Mouse (Mus musculus) skeletal muscle tissue, adult 2 months (tissue): ENCODE data around the gene Slc34a1.
A peak's percentile ranks its signal among the peaks of the same experiment; 100 is the strongest.

ENCODE experiments used
- DNase-seq: peaks from one replicate; pipeline ENCODE4 v3.0.0-alpha.2; 2012; ENCODE audit warnings: low read depth, low spot score

Gene Slc34a1

GRCm38 (mm10) chr13:55443799-55444285 is 45.9 kb downstream of the Slc34a1 start:
- no peak for DNase-seq

DNA sequence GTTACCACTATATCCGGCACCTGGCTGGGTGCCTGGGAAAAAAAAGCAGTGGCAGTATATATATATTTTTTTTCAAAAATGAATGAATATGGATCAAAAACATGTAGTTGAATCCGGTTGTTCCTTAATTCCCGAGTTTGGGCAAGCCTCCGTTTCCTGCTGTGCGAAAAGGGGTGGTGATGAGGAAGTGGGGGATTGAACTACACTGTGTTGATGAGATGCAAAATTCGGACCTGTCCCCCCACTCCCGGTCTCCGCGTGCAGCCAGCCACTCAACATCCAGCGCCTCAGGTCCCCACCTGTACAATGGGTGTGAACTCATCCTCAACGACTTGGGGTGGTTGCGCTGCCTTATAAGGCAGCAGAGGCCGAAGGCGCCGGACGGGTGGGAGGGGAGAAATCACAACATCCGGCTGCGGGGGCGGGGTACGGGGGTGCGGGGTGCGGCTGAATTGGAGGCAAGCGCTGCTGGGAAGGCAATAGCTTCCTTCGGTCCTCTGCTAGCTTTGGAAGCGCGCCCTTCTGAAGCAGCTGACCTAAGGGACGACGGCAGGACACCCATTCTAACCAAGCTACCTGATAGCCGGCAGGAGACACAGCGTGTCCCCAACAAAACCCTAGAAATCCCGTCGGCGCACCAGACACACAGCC is 46.4 kb downstream of the Slc34a1 start:
- DNase-seq = no peak

DNA sequence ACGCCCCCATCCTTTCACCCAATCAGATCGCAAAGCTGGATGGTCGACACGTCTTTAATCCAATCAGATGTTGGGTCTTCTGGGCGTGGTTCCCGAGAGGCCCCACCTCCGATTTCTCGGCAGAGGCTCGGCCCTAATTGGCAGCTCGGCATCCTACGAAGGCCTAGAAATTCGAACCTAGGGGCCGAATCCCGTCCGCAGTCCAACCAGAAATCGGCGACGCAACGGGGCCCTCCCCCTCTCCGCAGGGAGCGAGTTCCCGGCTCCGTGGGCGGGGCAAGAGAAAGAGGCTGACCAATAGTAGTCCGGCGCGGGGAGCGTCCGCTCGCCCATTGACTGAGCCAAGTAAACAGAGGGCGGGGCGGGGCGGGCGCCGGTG is 46.9 kb downstream of the Slc34a1 start, which contains the start of gene Grk6:
Gene Grk6 (plus strand): TSS at position 136 of the 379 bp plus-strand sequence.
- peak; percentile 99 for DNase-seq

DNA sequence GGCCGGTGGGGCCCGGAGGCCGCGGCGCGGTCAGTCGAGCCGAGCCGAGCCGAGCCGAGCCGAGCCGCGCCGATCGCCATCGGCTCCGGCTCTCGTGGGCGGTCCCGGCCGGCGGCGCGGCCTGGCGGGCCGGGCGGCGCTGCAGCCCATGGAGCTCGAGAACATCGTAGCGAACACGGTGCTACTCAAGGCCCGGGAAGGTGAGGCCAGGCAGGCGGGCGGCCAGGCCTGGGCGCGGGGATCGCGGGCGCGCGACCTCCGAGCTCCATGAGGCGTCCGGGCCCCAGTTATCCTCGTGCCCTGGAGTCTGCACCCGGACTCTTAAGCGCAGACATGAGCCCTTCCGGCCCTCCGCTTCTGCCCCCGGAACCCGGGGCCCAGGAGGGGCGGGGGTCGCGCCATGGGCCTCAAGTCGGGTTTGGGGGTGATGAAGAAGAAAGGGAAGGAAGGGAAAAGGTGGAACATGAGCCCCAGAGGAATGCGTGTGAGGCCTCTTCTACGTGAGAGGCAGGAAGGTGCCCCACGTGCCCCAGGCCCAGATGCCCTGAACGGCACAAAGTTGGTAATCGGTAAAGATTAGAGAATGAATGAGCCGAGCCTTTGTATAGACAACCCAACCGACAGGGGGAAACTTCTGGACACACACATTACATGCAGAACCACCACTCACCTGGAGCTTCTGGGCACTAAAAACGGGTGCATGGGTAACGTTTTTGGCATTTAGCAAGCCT is 47.5 kb downstream of the Slc34a1 start:
- DNase-seq = no peak

DNA sequence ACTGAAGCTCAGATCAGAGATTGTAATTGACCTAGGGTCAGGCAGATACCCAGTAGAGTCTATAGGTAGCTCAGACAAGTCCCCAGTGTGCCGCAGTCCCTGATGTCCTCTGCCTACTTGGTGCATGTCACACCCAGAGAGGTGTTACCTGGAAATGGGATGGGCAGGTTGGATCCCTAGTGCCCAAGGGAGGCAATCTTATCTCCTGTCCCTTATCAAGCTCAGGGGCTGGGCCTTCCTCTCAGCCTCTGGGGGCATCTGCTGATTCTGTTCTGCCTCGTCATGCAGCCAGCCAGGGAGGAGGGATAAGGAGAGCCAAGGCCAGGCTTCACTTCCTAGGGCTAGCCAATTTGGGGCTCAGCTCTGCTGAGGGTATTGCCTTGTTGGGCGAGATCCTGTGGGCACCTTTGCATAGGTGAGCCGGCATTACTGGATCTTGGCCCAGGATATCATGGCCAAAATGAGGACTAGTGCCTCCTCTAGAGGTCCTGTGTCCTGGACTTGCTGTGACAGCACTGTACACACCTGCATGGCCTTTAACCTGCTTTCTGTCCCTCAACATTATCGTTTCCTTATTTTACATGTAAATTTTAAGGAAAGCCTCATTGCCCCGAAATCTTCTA is 48.6 kb downstream of the Slc34a1 start:
- no peak for DNase-seq

DNA sequence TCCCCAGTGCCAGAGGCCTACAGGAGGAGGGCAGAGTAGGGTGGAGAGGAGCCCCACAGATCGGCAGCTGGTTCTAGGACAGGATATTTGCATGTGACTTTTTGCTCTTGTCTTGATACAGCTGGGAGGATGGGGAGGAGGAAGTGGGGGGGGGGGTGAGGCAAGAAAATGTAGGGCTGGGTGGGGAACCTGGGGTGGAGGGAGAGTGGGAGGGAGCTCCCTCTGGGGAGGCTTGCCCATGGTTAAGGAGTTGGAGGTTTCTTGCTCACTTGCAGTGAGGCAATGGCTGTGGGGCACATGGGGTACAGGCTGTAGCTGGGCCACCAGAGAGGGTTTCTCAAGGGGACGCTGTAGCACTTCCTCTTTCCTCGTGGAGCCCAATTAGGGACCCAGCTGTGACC is 49.6 kb downstream of the Slc34a1 start:
- DNase-seq = no peak

DNA sequence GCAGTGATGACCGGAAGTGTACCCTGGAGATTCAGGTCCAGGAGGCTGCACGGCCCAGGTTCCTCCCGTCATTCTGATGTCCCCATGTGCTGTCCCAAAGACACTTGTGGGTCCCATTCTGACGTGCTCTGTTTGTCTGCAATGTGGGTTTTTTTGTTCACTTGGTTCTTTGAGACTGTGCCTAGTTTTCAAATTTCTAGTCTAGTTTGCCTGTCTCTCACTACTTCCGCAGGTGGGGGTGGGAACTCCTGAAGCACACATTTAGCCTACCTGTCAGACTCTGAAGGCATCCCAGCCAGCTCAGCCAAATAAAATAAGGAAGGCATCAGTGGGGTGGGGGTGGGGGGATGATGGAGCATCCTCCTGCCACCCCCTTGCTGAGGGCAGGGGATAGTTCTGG is 50.1 kb downstream of the Slc34a1 start:
- DNase-seq = no peak

- DNase-seq = no peak
Observed at GRCm38 (mm10) chr13:55449205-55449604, 51.2 kb downstream of the Slc34a1 start.

DNA sequence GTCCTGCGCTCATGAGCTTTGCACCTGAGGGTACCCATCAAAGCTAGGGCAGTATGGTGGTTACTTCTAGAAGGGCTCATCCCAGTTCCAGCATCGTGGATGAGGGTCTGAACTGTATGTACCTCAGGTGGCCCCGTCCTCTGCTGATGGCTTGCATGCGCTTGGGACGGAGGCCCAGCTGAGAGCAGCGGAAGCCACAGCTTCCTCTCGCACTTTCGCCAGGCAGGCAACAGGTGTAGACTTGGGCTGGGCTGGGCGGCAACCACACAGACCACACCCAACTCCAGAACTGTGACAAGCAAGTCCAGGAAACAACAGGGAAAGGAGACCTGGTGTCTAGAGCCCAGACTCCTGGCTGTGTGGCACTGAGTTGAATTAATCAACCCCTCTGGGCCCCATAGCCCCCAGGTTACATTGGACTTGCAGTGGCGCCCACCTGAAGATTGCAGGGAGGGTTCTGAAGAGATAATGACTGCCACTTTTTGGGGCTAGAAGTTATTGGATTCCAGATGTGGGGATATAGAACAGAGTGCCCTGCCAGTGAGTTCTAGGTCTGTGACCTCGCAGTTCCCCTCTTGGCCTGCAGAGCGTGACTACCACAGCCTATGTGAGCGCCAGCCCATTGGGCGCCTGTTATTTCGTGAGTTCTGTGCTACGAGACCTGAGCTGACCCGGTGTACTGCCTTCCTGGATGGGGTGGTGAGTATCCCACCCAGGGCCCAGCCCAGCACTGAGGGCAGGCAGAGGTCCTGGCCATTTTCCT is 51.9 kb downstream of the Slc34a1 start:
- DNase-seq = no peak

GRCm38 (mm10) chr13:55450511-55450980 is 52.6 kb downstream of the Slc34a1 start:
- peak; percentile 95 for DNase-seq

DNA sequence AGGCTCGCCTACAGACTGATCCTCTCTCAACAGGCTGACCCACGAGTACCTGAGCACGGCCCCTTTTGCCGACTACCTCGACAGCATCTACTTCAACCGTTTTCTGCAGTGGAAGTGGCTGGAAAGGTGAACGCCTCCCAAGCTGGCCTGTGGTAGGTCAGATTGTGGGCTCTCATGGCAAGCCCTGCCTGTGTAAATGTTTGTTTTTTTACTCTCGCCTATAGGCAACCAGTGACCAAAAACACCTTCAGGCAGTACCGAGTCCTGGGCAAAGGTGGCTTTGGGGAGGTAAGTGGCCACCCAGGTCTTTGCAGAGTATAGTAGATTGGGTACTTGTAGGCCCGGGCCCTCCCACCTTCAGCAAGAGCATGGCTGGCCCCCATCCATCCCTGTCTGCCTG is 53.3 kb downstream of the Slc34a1 start:
- DNase-seq = no peak

- no peak for DNase-seq
Observed at GRCm38 (mm10) chr13:55451785-55452549, 54.0 kb downstream of the Slc34a1 start.

- DNase-seq = no peak
Observed at GRCm38 (mm10) chr13:55462965-55463364, 65.0 kb downstream of the Slc34a1 start.

GRCm38 (mm10) chr13:55463399-55464026 is 65.5 kb downstream of the Slc34a1 start:
- DNase-seq = no peak

GRCm38 (mm10) chr13:55464027-55464884 is 66.3 kb downstream of the Slc34a1 start, which contains the start of gene Prr7:
TSS of gene Prr7 (plus strand) at chr13:55464267.
- no peak for DNase-seq

DNA sequence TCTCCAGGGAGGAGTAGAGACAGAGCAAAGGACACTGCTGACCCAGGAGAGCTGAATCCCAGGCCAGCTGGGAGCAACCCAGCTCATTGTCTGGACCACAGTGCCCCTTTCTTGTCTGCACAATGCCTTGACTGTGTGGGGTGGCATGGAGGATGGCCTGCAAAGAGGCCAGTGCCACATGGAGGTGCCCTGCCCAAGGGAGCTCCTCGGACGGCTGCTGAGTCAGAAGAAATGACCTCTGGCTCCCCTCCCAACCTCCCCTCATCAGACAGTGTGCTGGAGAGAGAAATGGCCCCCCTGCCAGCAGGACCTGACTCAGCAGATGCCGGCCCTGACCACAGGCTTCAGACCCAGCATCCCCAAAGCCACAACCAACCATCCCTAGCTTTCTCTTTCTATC is 67.2 kb downstream of the Slc34a1 start:
- DNase-seq = no peak
